Mouse (Mus musculus): ENCODE data around the gene Vps51. TPM values are rescaled to one million over a fixed set of nuclear protein-coding genes. Genes with fewer than 3 reads are reported as not detected.
A peak's percentile ranks its signal among the peaks of the same experiment; 100 is the strongest.

Vps51 gene
- polyA plus RNA-seq, 1 experiment = 4.9 TPM

DNA sequence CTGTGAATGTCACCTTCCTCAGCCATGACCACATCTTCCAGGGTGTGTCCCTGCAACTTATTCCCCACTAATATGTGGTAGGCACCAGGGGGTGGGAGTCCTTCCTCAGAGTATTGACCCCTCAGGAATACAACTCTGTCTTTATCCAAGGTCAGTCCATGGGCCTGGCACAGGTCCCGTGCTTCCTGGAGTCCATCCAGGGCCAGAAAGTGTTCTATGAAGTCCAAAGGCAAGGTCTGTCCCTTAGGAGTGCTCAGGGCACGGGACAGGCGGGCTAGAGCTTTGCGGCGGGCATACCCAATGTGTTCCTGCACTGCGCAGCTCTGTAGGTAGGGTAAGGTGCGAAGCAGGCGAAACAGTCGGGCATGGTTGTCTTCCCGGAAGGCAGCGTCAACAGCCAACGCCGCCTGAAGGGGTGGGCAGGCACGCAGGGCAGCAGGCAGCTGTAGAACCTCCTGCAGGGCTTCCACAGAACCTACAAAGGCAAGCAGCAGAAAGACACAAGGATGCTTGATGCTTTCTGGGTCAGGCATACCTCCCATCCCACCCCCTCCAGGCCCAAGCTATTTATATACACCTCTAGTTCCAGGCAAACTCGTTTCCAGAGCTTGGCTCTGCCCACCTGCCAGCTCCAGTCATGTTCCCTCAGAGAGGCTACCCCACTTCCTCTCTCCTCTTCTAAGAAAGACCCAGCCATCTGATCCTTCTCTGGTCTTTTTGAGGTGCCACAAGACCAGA, 39.3 kb upstream of the Vps51 start:
- TF ChIP-seq TAL1 (IDR thresholded peaks at IDR 0.05; ENCODE audit: low read length) (no peak), GATA1 (IDR thresholded peaks at IDR 0.05; ENCODE audit: low read length) (no peak)
- H3K4me3 ChIP-seq (replicated peaks) = peak overlapping the region; percentile 84
- H3K36me3 ChIP-seq (ENCODE audit: control insufficient read depth) = peaks cover 78% of the 10 kb centered on the region

GRCm38 (mm10) chr19:6113116-6113515, 36.1 kb upstream of the Vps51 start:
- peaks cover 25% of the 10 kb centered on the region for H3K4me1 ChIP-seq (ENCODE audit: control insufficient read depth)
- no peak for TF ChIP-seq TAL1 (IDR thresholded peaks at IDR 0.05; ENCODE audit: low read length)
- no peak for TF ChIP-seq GATA1 (IDR thresholded peaks at IDR 0.05; ENCODE audit: low read length)
- H3K27me3 ChIP-seq (ENCODE audit: control insufficient read depth) = no peaks in the 10 kb centered on the region
- H3K9me3 ChIP-seq (ENCODE audit: control insufficient read depth, low read length) = no peaks in the 10 kb centered on the region
- no peak overlapping the region for H3K4me3 ChIP-seq (replicated peaks)
- peaks cover 58% of the 10 kb centered on the region for H3K36me3 ChIP-seq (ENCODE audit: control insufficient read depth)

More for the DNA sequence above, 39.3 kb upstream of the Vps51 start:
- Histone ChIP-seq H3K4me1 (ENCODE audit: control insufficient read depth) (peaks cover 40% of the 10 kb centered on the region), H3K9me3 (ENCODE audit: control insufficient read depth, low read length) (no peaks in the 10 kb centered on the region), H3K27me3 (ENCODE audit: control insufficient read depth) (no peaks in the 10 kb centered on the region)

GRCm38 (mm10) chr19:6105586-6105985, 28.6 kb upstream of the Vps51 start, which contains the start of gene Naaladl1:
Gene Naaladl1 (plus strand): TSS chr19:6105782.
- Histone ChIP-seq H3K4me3 (replicated peaks) (no peak within 1 kb of the TSS), H3K27me3 (ENCODE audit: control insufficient read depth) (no peaks in the 10 kb centered on the region), H3K9me3 (ENCODE audit: control insufficient read depth, low read length) (no peaks in the 10 kb centered on the region), H3K36me3 (ENCODE audit: control insufficient read depth) (peaks cover 13% of the 10 kb centered on the region), H3K4me1 (ENCODE audit: control insufficient read depth) (peaks cover 42% of the 10 kb centered on the region)
- TF ChIP-seq TAL1 (IDR thresholded peaks at IDR 0.05; ENCODE audit: low read length) (no peak), GATA1 (IDR thresholded peaks at IDR 0.05; ENCODE audit: low read length) (no peak)

- peaks cover 23% of the 10 kb centered on the region for H3K36me3 ChIP-seq (ENCODE audit: control insufficient read depth)
- no peaks in the 10 kb centered on the region for H3K9me3 ChIP-seq (ENCODE audit: control insufficient read depth, low read length)
- TF ChIP-seq TAL1 (IDR thresholded peaks at IDR 0.05; ENCODE audit: low read length) (no peak), GATA1 (IDR thresholded peaks at IDR 0.05; ENCODE audit: low read length) (no peak)
- no peak overlapping the region for H3K4me3 ChIP-seq (replicated peaks)
- peaks cover 49% of the 10 kb centered on the region for H3K4me1 ChIP-seq (ENCODE audit: control insufficient read depth)
- H3K27me3 ChIP-seq (ENCODE audit: control insufficient read depth) = no peaks in the 10 kb centered on the region
Observed at GRCm38 (mm10) chr19:6104476-6104875, 27.4 kb upstream of the Vps51 start.

GRCm38 (mm10) chr19:6102169-6102853, 25.3 kb upstream of the Vps51 start:
- Histone ChIP-seq H3K4me1 (ENCODE audit: control insufficient read depth) (peaks cover 51% of the 10 kb centered on the region), H3K36me3 (ENCODE audit: control insufficient read depth) (peaks cover 37% of the 10 kb centered on the region), H3K27me3 (ENCODE audit: control insufficient read depth) (no peaks in the 10 kb centered on the region), H3K4me3 (replicated peaks) (peak overlapping the region; percentile 7), H3K9me3 (ENCODE audit: control insufficient read depth, low read length) (no peaks in the 10 kb centered on the region)
- TF ChIP-seq TAL1 (IDR thresholded peaks at IDR 0.05; ENCODE audit: low read length) (no peak), GATA1 (IDR thresholded peaks at IDR 0.05; ENCODE audit: low read length) (no peak)

DNA sequence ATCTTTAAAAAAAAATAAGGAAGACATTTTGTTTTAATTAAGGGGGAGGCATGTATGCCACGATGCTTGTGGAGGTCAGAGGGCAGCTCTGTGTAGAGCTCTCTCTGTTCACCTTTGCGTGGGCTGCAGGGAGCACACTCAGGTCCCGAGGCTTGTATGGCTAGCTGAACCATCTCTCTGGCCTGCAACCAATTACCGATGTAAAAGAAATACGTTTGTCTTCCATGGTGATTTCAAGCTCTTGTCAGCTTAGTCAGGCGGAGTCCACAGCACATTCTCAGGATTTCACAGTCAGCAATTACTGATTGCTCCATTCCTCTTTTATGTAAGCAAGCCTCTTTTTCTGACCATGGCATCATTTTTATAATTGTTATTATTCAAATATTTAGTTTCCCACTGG, 24.2 kb upstream of the Vps51 start:
- no peaks in the 10 kb centered on the region for H3K9me3 ChIP-seq (ENCODE audit: control insufficient read depth, low read length)
- no peaks in the 10 kb centered on the region for H3K27me3 ChIP-seq (ENCODE audit: control insufficient read depth)
- H3K4me3 ChIP-seq (replicated peaks) = no peak overlapping the region
- H3K36me3 ChIP-seq (ENCODE audit: control insufficient read depth) = peaks cover 47% of the 10 kb centered on the region
- TF ChIP-seq GATA1 (IDR thresholded peaks at IDR 0.05; ENCODE audit: low read length) = no peak
- no peak for TF ChIP-seq TAL1 (IDR thresholded peaks at IDR 0.05; ENCODE audit: low read length)
- peaks cover 50% of the 10 kb centered on the region for H3K4me1 ChIP-seq (ENCODE audit: control insufficient read depth)

DNA sequence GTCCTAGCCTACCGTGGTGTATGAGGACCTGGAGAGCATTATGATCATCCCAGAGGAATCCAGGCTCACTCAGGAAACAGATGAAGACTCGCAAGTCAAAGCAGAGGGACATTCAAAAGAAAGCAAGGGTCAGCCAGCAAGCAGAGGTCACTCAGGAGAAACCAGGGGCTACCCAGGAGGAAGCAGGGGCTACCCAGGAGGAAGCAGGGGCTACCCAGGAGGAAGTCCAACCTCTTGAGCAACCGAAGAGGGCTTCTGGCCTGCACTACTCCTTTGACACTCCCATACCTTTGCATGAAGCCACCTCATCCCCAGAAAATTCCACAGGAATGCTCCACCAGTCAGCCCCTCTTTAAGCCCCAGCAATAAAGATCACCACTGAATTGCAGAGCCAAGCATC, 20.8 kb upstream of the Vps51 start:
- Histone ChIP-seq H3K27me3 (ENCODE audit: control insufficient read depth) (no peaks in the 10 kb centered on the region), H3K9me3 (ENCODE audit: control insufficient read depth, low read length) (no peaks in the 10 kb centered on the region), H3K4me3 (replicated peaks) (no peak overlapping the region), H3K36me3 (ENCODE audit: control insufficient read depth) (peaks cover 75% of the 10 kb centered on the region), H3K4me1 (ENCODE audit: control insufficient read depth) (peaks cover 25% of the 10 kb centered on the region)
- TF ChIP-seq TAL1 (IDR thresholded peaks at IDR 0.05; ENCODE audit: low read length) = no peak
- no peak for TF ChIP-seq GATA1 (IDR thresholded peaks at IDR 0.05; ENCODE audit: low read length)

- Histone ChIP-seq H3K36me3 (ENCODE audit: control insufficient read depth) (peaks cover 98% of the 10 kb centered on the region), H3K4me3 (replicated peaks) (no peak within 1 kb of the TSS), H3K27me3 (ENCODE audit: control insufficient read depth) (no peaks in the 10 kb centered on the region), H3K9me3 (ENCODE audit: control insufficient read depth, low read length) (no peaks in the 10 kb centered on the region), H3K4me1 (ENCODE audit: control insufficient read depth) (peaks cover 18% of the 10 kb centered on the region)
- TF ChIP-seq GATA1 (IDR thresholded peaks at IDR 0.05; ENCODE audit: low read length) (no peak), TAL1 (IDR thresholded peaks at IDR 0.05; ENCODE audit: low read length) (no peak)
Observed at GRCm38 (mm10) chr19:6094119-6094518, 17.1 kb upstream of the Vps51 start, which contains the start of gene AC131692.1. Gene AC131692.1 (plus strand): TSS chr19:6094419.

DNA sequence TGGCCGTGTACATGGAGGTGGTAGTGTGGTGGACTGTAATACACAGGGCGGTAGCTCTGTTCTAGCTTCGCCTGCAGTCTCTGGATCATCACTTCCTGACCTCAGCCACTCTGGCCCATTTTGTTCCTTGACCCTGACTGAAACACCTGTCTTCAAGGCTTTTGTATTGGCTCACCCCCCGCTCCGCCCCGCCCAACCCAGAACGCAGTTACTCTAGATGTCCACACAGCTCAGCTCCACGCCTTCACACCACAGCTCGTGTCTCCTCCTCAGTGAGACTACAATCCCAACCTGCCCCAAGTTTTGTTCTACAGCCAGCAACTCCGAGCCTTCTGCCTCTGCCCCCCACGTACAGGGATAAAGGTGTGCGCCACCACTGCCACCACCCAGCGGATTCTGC, 11.8 kb upstream of the Vps51 start:
- Histone ChIP-seq H3K4me1 (ENCODE audit: control insufficient read depth) (peaks cover 58% of the 10 kb centered on the region), H3K36me3 (ENCODE audit: control insufficient read depth) (peaks cover 84% of the 10 kb centered on the region), H3K27me3 (ENCODE audit: control insufficient read depth) (no peaks in the 10 kb centered on the region), H3K9me3 (ENCODE audit: control insufficient read depth, low read length) (no peaks in the 10 kb centered on the region), H3K4me3 (replicated peaks) (no peak overlapping the region)
- no peak for TF ChIP-seq TAL1 (IDR thresholded peaks at IDR 0.05; ENCODE audit: low read length)

Measured in erythroblast, embryonic 14.5 days (primary cell).